Mouse (Mus musculus): ENCODE results near the gene Slc9a9.

- TF ChIP-seq CTCF (IDR thresholded peaks at IDR 0.05; ENCODE audit: control insufficient read depth, insufficient read depth, insufficient read length) = no peak
- no peak for TF ChIP-seq USF1 (IDR thresholded peaks at IDR 0.05; ENCODE audit: low read depth)
- no peak for TF ChIP-seq CEBPB (IDR thresholded peaks at IDR 0.05; ENCODE audit: low read depth)
- TF ChIP-seq MAX (IDR thresholded peaks at IDR 0.05) = no peak
- no peak for TF ChIP-seq MYOG (IDR thresholded peaks at IDR 0.05; ENCODE audit: control insufficient read depth, extremely low read depth, insufficient read length)
- peak; percentile 89 for TF ChIP-seq MYOD1 (IDR thresholded peaks at IDR 0.05; ENCODE audit: control insufficient read depth, insufficient read length, low read depth)
These were observed 610.1 kb downstream of the Slc9a9 start for GRCm38 (mm10) chr9:95279590-95280344.

Measured in C2C12 (cell line).